Mouse (Mus musculus) lung, adult 2 months (tissue): ENCODE results near the gene B430306N03Rik. TPM values are rescaled to one million over a fixed set of nuclear protein-coding genes. Genes with fewer than 3 reads are reported as not detected.

Experiments
- DNase-seq: peaks from one replicate; pipeline ENCODE4 v3.0.0; 2022
- H3K4me1 ChIP-seq: fragments of 200-500 bp; 2 replicates; pipeline ENCODE4 v1.6.1; 2011; ENCODE audit warnings: low read length; ENCODE audit not compliant: control insufficient read depth, insufficient read depth
- H3K4me3 ChIP-seq: fragments of 200-500 bp; replicated peaks from 2 replicates; pipeline ENCODE3; 2011; ENCODE audit warnings: low read depth, mild to moderate bottlenecking, control low read depth, low read length; ENCODE audit errors: extremely low read depth
- CTCF ChIP-seq: fragments of 200-500 bp; IDR thresholded peaks from 2 replicates; pipeline ENCODE4 v1.5.1; 2011; ENCODE audit warnings: mild to moderate bottlenecking, low read length, control low read depth; ENCODE audit not compliant: insufficient read depth
- POLR2A ChIP-seq: fragments of 200-500 bp; IDR thresholded peaks from 2 replicates; pipeline ENCODE4 v1.6.1; 2011; ENCODE audit warnings: low read depth, mild to moderate bottlenecking, control low read depth, low read length, borderline replicate concordance; ENCODE audit errors: extremely low read depth
- WGBS: fragments of 180-500 bp; shearing (Covaris S2); methylation state at CpG from one replicate; pipeline ENCODE4 v1.1.7; 2018; 5-methylcytosine and 5-hydroxymethylcytosine counted together
- polyA plus RNA-seq: library from polyadenylated mRNA; depleted of rRNA; stranded (reverse); fragments of >200 nt; gene quantifications from 2 replicates; pipeline ENCODE4 v1.2.3, GENCODE M21; 2012

B430306N03Rik gene
- polyA plus RNA-seq, 1 experiment, result 1.8 TPM

DNA sequence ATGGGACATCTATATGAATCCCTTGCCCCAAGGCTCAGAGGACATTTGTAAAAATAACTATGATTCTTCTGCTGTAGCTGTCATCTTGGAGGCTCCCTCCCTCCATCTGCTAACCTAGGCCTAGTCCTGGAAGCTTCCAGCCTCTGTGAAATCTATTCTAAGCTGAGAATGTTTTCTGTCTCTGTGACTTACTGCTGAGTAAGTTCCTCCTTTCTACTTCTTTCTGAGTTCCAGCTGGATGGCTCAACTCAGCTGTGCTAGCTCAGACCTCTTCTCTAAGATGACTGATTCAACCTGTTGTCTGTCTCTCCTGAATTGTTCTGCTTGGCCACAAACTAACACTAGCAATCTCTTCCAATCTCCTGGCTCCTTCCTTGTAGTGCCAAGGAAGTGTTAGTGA is 37.6 kb upstream of the B430306N03Rik start:
- no peak overlapping the region for H3K4me3 ChIP-seq
- H3K4me1 ChIP-seq, result no peaks in the 10 kb centered on the region
- TF ChIP-seq CTCF, result no peak
- TF ChIP-seq POLR2A, result no peak
- DNase-seq, result no peak

DNA sequence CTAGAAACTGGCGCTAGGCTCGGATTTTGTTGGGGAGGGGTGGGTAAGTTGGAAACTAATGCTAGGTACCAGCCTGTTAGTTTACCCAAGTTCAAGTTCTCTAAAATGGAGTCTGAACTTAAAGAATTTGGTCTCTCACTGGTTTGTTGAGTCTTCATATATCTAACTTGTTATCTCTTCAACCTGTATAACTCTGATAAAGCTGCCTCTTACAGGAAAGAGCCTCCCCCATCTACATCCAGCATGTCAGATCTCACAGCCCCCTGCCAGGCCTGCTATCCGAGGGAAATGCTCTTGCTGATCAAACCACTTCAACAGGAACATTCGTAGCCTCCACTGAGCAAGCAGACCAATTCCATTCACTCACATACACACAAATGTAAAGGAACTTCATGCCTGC is 36.9 kb upstream of the B430306N03Rik start:
- WGBS, result 79% methylated on average over 4 of the region's 4 CpGs
- no peak overlapping the region for H3K4me3 ChIP-seq
- TF ChIP-seq CTCF, result no peak
- TF ChIP-seq POLR2A, result no peak
- DNase-seq, result no peak
- no peaks in the 10 kb centered on the region for H3K4me1 ChIP-seq

DNA sequence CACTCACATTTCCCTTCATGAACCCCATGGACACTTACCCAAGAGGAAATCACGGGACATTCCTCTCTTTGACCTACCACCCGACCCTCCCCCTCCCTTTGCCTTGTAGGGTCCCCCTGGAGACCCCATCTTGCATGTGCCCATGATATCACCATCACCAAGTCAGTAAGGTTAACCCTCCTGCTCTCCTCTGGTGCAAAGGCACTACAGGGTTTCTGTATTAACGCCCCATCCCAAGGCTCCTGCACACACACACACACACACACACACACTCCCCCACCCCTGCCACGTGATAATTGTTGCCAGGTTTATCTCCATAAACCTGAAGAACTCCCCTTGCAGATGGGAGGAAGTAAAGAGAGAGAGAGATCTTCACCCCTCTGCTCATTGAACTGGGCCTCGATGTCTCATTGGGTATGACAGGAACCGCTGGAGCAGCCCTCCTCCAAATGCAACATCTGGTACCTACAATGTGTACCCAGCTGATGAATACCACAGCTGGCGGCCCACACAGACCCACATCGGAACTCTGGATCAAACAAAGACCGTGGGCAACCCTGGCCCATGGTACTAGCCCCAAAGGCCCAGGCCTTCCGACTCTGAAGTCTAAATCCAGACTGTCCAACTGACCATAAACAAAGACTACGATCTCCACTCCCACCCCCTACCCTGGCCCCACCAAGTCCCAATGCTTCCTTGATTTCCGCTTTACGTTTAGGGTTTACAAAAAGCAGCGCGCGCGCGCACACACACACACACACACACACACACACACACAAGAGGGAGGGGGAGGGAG is 34.8 kb upstream of the B430306N03Rik start:
- H3K4me1 ChIP-seq, result no peaks in the 10 kb centered on the region
- TF ChIP-seq CTCF (no peak), POLR2A (no peak)
- DNase-seq, result no peak
- 26% methylated on average over 18 of the region's 18 CpGs for WGBS
- H3K4me3 ChIP-seq, result no peak overlapping the region

DNA sequence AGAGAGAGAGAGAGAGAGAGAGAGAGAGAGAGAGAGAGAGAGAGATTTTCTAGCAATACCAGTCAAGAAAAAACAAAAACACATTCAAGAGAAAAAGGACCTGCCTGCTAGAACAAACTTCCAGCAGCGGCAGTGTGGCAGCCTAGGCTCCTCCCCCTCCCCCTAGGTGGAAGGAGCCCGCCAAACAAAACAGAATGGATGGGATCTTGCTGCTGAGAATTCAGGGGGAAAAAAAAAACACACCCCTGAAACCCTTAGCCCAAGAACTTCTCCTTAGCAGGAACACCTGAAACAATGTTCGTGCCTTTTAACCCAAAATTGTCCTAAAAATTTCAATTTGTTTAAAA is 34.2 kb upstream of the B430306N03Rik start:
- no peak for DNase-seq
- TF ChIP-seq POLR2A (no peak), CTCF (no peak)
- H3K4me3 ChIP-seq, result no peak overlapping the region
- no peaks in the 10 kb centered on the region for H3K4me1 ChIP-seq
- WGBS, result 11% methylated on average over 3 of the region's 3 CpGs

DNA sequence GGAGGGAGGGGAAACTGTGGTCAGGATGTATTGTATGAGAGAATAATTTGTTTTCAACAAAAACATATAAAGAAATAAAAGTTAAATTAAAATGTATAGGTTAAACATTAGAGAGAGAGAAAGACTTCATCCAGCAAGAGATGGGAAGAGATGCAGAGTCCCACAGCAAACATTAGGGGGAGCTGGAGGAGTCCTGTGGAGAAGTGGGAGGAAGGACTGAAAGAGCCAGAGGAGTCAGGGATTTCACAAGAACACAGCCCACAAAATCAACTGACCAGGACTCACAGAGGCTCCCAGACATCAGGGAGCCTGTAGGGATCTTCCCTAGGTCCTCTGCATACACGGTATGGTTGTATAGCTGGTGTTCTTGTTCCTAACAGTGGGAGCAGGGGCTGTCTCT is 29.2 kb upstream of the B430306N03Rik start:
- TF ChIP-seq POLR2A (no peak), CTCF (0 out of 2 replicates have a peak, but pooled peaks have one; percentile 14)
- DNase-seq, result no peak
- no peaks in the 10 kb centered on the region for H3K4me1 ChIP-seq
- WGBS, result 34% methylated on average over 1 of the region's 1 CpGs
- H3K4me3 ChIP-seq, result no peak overlapping the region

DNA sequence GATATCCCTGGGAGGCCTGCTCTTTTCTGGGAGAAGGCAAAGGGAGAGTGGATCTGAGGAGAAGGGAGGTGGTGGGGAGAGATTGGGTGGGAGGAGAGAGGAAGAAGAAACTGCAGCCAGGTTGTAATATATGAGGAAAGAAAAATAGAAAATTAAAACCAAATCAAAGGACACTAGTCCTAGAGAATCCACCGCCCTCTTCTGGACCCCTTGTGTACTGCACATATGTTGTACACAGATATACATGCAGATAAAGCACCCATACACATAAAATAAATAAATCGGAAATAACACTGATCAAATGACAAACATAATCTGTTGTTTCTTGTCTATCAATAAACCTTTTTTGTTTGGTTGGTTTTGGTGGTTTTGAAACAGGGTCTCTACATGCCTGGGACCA is 28.7 kb upstream of the B430306N03Rik start:
- WGBS, result 49% methylated on average over 2 of the region's 2 CpGs

DNA sequence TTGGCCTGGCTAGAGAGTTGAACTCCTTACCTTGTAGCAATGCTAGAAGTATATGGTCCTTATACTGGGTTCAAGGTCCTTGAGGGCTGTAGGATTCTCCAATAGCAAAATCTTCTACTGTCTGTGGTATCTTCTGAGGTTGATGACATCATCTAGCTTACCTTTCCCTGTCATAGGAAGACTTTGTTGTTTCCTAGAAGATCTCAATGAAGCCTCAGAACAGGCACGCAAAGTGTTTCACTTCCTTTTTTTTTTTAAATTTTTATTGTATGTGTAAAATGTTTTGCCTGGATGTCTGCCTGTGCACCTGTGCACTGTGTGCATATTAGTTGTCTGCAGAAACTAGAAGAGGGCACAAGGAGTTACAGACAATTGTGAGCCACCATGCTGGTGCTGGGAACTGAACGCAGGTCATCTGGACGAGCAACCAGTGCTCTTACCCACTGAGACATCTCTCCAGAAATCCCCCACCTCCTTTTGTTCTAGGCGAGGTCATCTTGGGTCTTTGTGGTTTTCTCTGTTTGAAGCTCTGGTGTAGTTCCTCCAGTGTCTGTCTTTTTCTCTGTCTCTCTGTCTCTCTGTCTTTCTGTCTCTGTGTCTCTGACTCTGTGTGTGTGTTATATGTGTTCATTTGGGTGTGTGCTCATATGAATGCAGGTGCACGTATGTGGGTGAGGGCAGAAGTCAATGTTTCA is 22.3 kb upstream of the B430306N03Rik start:
- Histone ChIP-seq H3K4me3 (no peak overlapping the region), H3K4me1 (no peaks in the 10 kb centered on the region)
- WGBS, result 65% methylated on average over 5 of the region's 5 CpGs
- no peak for DNase-seq
- no peak for TF ChIP-seq POLR2A

More for the DNA sequence above, 28.7 kb upstream of the B430306N03Rik start:
- Histone ChIP-seq H3K4me3 (no peak overlapping the region), H3K4me1 (no peaks in the 10 kb centered on the region)
- TF ChIP-seq CTCF (no peak), POLR2A (no peak)
- no peak for DNase-seq

DNA sequence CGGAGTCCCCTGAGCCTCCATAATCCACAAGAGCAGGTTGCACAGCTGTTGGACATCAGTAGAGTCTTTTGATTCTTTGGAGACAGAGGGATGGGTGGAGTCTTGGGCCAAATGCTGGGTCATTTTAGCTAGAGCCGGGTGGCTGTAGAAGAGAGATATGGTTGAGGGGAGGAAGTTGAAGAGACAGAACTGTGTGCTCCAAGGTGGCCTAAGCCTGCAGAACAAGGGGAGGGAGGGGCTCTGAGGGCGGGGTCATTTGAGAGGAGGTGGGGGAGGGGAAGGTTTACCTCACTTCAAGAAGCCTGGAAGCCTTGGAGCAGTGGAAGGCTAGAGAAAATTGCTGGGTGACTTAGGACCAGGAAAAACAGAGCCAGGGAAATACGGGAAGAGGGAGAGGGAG is 16.7 kb upstream of the B430306N03Rik start, which contains the start of gene Treml2:
Treml2 (plus strand) TSS at position 296 of the 400 bp plus-strand sequence.
- DNase-seq, result no peak
- no peaks in the 10 kb centered on the region for H3K4me1 ChIP-seq
- TF ChIP-seq CTCF (no peak), POLR2A (no peak)
- peak within 1 kb of the TSS; percentile 58 for H3K4me3 ChIP-seq
- WGBS, result 22% methylated on average over 3 of the region's 4 CpGs

DNA sequence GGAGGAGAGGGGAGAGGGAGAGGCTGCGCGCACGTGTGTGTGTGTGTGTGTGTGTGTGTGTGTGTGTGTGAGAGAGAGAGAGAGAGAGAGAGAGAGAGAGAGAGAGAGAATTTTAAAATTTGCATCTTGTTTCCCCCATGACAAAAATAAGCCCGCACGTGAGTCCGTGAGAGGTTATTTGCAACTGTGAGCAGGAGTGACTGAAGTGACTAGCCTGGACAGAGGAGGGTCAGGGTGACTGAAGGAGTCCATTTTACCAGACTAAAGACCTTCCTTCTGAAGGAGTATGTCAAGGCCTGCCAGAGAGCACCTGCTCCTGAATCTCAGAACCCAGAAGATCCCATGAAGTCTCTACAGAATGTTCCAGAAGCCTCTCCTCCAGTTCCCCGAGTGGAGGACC is 16.2 kb upstream of the B430306N03Rik start:
- DNase-seq, result no peak
- Histone ChIP-seq H3K4me1 (no peaks in the 10 kb centered on the region), H3K4me3 (no peak overlapping the region)
- no peak for TF ChIP-seq POLR2A
- TF ChIP-seq CTCF, result no peak
- WGBS, result 40% methylated on average over 7 of the region's 7 CpGs

DNA sequence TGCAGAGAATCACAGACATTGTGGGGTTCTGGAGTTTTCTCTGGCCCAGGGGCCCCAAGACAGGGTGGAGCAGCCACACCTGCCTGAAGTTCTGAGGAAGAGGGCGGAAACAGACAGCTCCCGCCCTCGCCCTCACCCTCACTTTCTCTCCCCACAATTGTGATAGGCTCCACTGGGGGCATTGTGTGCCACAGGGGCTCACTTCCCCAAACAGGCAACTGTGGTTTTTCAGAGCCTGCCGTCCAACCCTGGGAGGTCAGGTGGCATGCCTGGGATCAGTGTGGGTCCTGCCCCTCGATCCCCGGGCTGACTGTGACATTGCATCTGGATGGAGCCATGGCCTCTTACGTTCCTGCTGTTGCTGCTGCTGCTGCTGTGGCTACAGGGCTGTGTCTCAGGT is 15.7 kb upstream of the B430306N03Rik start:
- no peaks in the 10 kb centered on the region for H3K4me1 ChIP-seq
- TF ChIP-seq CTCF (no peak), POLR2A (no peak)
- peak overlapping the region; percentile 58 for H3K4me3 ChIP-seq
- DNase-seq, result no peak
- 59% methylated on average over 7 of the region's 7 CpGs for whole genome bisulfite sequencing

DNA sequence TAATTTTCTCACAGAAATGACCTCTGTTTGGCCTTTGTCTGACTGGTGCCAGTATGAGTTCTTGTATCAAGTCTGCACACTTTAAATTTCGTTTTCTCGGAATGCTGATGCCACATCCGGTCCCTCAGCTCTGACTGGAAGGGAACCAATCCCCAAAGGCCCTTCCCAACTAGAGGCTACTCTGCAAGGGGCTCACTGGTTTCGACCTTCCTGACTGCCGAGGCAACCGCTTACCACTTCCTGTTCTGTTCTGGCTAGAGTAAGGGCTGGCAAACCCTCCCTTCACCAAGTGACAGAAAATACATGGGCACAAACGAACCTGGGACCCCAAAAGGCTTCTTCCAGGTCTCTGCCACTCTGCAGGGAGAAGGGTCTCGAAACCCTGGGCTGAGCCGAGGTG is 15.1 kb upstream of the B430306N03Rik start:
- no peak for DNase-seq
- Histone ChIP-seq H3K4me1 (no peaks in the 10 kb centered on the region), H3K4me3 (no peak overlapping the region)
- no peak for TF ChIP-seq CTCF
- 54% methylated on average over 9 of the region's 9 CpGs for WGBS
